Mouse (Mus musculus) heart, postnatal 0 days (tissue): ENCODE measurements around the gene Carnmt1. TPM values are rescaled to one million over a fixed set of nuclear protein-coding genes. Genes with fewer than 3 reads are reported as not detected.

Experiments
- ATAC-seq: fragments of 200-750 bp; cut with Nextera tagmentation; 2 replicates; pipeline ENCODE4 v1.8.0; 2017; ENCODE audit warnings: low read depth, moderate number of reproducible peaks, moderate library complexity; ENCODE audit not compliant: insufficient read depth
- DNase-seq: peaks from one replicate; pipeline ENCODE4 v3.0.0-alpha.2; 2016; ENCODE audit warnings: low spot score
- H3K27ac ChIP-seq: fragments of 300-500 bp; sonication (generic); 2 replicates; pipeline ENCODE4 v1.5.1; 2014; ENCODE audit warnings: low read depth, mild to moderate bottlenecking
- H3K27me3 ChIP-seq: fragments of 300-500 bp; sonication (generic); 2 replicates; pipeline ENCODE4 v1.6.1; 2014; ENCODE audit warnings: low read length, mixed read lengths; ENCODE audit not compliant: control insufficient read depth, insufficient read depth
- H3K36me3 ChIP-seq: fragments of 300-500 bp; sonication (generic); replicated peaks from 2 replicates; pipeline ENCODE4 v1.6.1; 2014; ENCODE audit warnings: low read length, mixed read lengths; ENCODE audit not compliant: control insufficient read depth, insufficient read depth
- H3K4me1 ChIP-seq: fragments of 300-500 bp; sonication (generic); 2 replicates; pipeline ENCODE4 v1.6.1; 2014; ENCODE audit warnings: antibody characterized with exemption; ENCODE audit not compliant: control insufficient read depth, insufficient read depth
- H3K4me2 ChIP-seq: fragments of 300-500 bp; sonication (generic); 2 replicates; pipeline ENCODE4 v1.6.1; 2014; ENCODE audit warnings: low read depth, mild to moderate bottlenecking, low read length, moderate library complexity
- H3K4me3 ChIP-seq: fragments of 300-500 bp; sonication (generic); 2 replicates; pipeline ENCODE4 v1.5.1; 2014; ENCODE audit warnings: low read depth, low read length
- H3K9ac ChIP-seq: fragments of 300-500 bp; sonication (generic); replicated peaks from 2 replicates; pipeline ENCODE4 v1.6.1; 2014; ENCODE audit warnings: low read depth, low read length, mixed read lengths
- H3K9me3 ChIP-seq: fragments of 300-500 bp; sonication (generic); replicated peaks from 2 replicates; pipeline ENCODE4 v1.6.1; 2016; ENCODE audit warnings: low read length; ENCODE audit not compliant: control insufficient read depth
- CTCF ChIP-seq: IDR thresholded peaks from 2 replicates; pipeline ENCODE4 v1.5.1; 2016; ENCODE audit warnings: antibody characterized with exemption, control low read depth, low read depth
- EP300 ChIP-seq: IDR thresholded peaks from 2 replicates; pipeline ENCODE4 v1.6.1; 2016; ENCODE audit warnings: antibody characterized with exemption, low read depth
- WGBS: fragments of 180-500 bp; shearing (Covaris S2); extraction: QIAGEN DNeasy Blood & Tissue Kit; methylation state at CpG from one replicate; pipeline ENCODE4 v1.1.7; 2014; 5-methylcytosine and 5-hydroxymethylcytosine counted together
- polyA plus RNA-seq: library from polyadenylated mRNA; unstranded; fragments of >200 nt; fragmentation: Nextera tagmentation; extraction: Ambion mirVana; gene quantifications from 2 replicates; pipeline ENCODE4 v1.2.1, GENCODE M21; 2015
- total RNA-seq: library from RNA; depleted of rRNA; stranded (reverse); fragments of >200 nt; gene quantifications from 2 replicates; pipeline ENCODE4 v1.2.3, GENCODE M21; 2014; ENCODE audit warnings: low replicate concordance

The Carnmt1 gene
- total and polyA plus RNA-seq, 2 experiments from 2014 or later = 24.6 to 28.6 TPM

DNA sequence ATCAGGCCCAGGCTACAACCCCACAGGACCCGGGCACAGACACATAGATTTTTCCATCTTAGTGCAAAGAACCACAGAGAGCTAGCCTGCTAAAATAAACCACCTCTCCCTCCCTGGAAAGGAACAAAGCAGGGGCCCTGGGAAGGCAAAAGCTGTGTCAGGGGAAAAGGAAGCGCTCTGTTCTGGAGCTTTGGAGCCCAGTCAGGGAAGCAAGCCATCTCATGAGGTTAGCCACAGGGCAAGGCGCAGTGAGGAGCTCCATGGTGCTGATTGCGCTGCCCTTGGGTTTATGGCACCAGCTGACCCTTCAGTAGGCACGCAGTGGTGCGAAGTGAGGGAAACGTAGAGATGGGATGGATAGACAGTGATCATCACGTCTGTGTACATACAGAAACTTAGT, 16.2 kb upstream of the Carnmt1 start:
- Histone ChIP-seq H3K9ac (no peak overlapping the region), H3K4me3 (no peak overlapping the region), H3K36me3 (no peaks in the 10 kb centered on the region), H3K9me3 (no peaks in the 10 kb centered on the region), H3K4me2 (no peak overlapping the region), H3K4me1 (peaks cover 12% of the 10 kb centered on the region), H3K27ac (no peak overlapping the region), H3K27me3 (no peaks in the 10 kb centered on the region)
- ATAC-seq (no peak), DNase-seq (no peak)
- TF ChIP-seq CTCF (no peak), EP300 (no peak)
- WGBS = 74% methylated on average over 8 of the region's 8 CpGs

DNA sequence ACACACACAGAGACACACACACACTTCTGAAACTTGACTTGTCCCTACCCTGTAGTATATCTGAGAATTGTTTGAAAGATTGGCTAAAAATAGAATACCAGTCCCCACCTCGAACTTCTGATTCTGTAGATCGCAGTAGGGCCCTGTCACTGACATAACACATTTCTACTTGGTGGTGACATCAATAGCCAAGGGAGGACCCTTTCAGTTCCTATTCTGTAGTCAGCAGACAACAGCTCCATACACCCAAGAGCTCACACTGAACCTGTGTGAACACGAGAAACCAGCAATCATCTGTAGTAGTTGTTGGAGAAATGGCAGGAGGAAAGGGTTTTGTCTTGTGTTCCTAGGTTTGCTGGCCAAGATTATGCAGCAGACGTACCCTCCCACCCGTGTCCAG, 15.6 kb upstream of the Carnmt1 start:
- H3K9ac ChIP-seq = no peak overlapping the region
- no peak for TF ChIP-seq CTCF
- TF ChIP-seq EP300 = no peak
- no peaks in the 10 kb centered on the region for H3K36me3 ChIP-seq
- H3K4me1 ChIP-seq = peaks cover 12% of the 10 kb centered on the region
- WGBS = 34% methylated on average over 5 of the region's 5 CpGs
- no peak overlapping the region for H3K4me2 ChIP-seq
- DNase-seq (no peak), ATAC-seq (0 out of 2 replicates have a peak, but pooled peaks have one; percentile 23)
- H3K27me3 ChIP-seq = no peaks in the 10 kb centered on the region
- no peaks in the 10 kb centered on the region for H3K9me3 ChIP-seq
- no peak overlapping the region for H3K27ac ChIP-seq
- H3K4me3 ChIP-seq = no peak overlapping the region

DNA sequence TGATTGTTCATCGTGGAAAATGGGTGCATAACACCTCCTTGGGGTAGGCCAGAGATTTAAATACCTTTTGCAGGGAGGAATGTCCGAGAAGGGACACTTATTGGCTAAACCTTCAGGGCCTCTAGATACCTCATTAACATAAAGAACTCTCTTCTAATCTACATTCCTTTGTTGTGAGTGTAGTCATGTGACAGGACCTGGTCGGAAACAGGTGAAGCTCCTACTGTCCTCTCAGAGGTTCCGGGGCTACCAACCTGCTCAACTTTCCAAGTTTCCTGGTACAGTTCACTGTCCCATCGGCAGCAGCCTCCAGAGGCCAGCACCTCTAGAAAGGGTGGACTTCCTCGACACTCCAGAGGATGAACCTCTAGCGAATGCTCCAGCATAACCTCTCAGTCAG, 14.6 kb upstream of the Carnmt1 start:
- no peak overlapping the region for H3K4me3 ChIP-seq
- H3K9me3 ChIP-seq = no peaks in the 10 kb centered on the region
- H3K27ac ChIP-seq = no peak overlapping the region
- H3K4me2 ChIP-seq = no peak overlapping the region
- no peak for ATAC-seq
- no peak for DNase-seq
- TF ChIP-seq EP300 (no peak), CTCF (no peak)
- no peak overlapping the region for H3K9ac ChIP-seq
- 74% methylated on average over 7 of the region's 7 CpGs for WGBS
- H3K36me3 ChIP-seq = no peaks in the 10 kb centered on the region
- no peaks in the 10 kb centered on the region for H3K27me3 ChIP-seq
- H3K4me1 ChIP-seq = peaks cover 12% of the 10 kb centered on the region

DNA sequence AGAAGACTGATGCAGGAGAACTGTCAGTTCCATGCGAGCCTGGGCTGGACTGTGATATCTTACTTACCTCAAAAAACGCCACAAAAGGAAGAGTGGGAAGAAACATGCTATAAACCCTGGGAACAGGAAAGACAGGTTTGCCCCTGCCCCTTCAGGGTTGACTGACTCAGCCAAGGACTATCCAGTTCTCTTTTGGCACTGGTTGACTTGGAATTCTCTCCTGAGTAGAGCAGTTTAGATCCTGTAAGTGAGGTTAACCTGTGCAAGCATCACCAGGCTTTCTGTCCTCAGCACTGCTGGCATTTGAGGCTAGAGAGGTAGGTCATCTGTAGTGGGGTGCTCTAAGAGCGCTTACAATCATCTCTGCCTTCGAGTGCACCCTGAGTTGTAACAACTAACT, 12.1 kb upstream of the Carnmt1 start:
- no peaks in the 10 kb centered on the region for H3K36me3 ChIP-seq
- 66% methylated on average over 4 of the region's 4 CpGs for WGBS
- no peak overlapping the region for H3K4me3 ChIP-seq

DNA sequence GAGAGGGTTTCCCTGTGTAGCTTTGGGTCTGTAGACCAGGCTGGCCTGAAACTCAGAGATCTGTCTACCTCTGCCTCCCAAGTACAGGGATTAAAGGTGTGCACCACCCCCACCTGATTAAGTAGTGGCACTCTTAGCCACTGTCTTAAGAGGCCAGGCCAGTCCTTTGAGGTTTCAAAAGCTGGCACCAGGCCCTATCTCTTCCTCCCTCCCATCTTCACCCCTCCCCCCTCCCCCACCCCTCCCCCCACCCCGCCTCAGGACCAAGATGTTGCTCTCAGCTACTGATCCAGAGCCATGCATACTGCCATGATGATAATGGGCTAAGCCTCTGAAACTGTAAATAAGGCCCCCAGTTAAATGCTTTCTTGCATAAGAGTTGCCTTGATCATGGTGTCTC, 11.2 kb upstream of the Carnmt1 start:
- DNase-seq = no peak
- Histone ChIP-seq H3K4me3 (no peak overlapping the region), H3K9ac (no peak overlapping the region), H3K27me3 (no peaks in the 10 kb centered on the region), H3K9me3 (no peaks in the 10 kb centered on the region), H3K27ac (no peak overlapping the region), H3K4me1 (no peaks in the 10 kb centered on the region), H3K4me2 (no peak overlapping the region), H3K36me3 (no peaks in the 10 kb centered on the region)
- 40% methylated on average over 1 of the region's 1 CpGs for whole genome bisulfite sequencing
- TF ChIP-seq CTCF (no peak), EP300 (no peak)
- no peak for ATAC-seq

More for the DNA sequence above, 12.1 kb upstream of the Carnmt1 start:
- DNase-seq = no peak
- peaks cover 2% of the 10 kb centered on the region; the same call in 1 of the 2 replicates for H3K4me1 ChIP-seq
- H3K27ac ChIP-seq = no peak overlapping the region
- TF ChIP-seq EP300 (no peak), CTCF (no peak)
- no peak for ATAC-seq
- no peaks in the 10 kb centered on the region for H3K27me3 ChIP-seq
- no peak overlapping the region for H3K9ac ChIP-seq
- H3K4me2 ChIP-seq = no peak overlapping the region
- no peaks in the 10 kb centered on the region for H3K9me3 ChIP-seq

DNA sequence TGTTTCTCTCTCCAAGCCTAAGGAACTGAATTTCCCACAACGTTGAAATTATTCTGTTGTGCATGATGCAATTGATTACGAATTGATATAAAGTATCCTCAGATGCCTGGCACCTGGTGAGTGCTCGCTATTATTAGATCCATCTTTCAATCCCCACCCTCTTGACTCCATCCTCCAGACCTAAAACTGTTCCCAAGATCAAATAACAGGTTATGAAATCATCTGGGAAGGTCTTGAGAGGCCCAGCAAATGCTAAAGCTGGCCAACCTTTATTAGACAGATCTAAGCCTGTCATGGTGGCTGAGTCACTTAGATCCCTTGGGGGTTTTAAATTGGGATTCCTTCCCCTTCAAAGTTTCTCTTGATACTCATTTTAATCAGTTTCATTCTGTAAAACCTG, 10.1 kb upstream of the Carnmt1 start:
- Histone ChIP-seq H3K27me3 (no peaks in the 10 kb centered on the region), H3K4me1 (no peaks in the 10 kb centered on the region), H3K36me3 (no peaks in the 10 kb centered on the region), H3K9me3 (no peaks in the 10 kb centered on the region), H3K4me3 (no peak overlapping the region), H3K9ac (no peak overlapping the region), H3K27ac (no peak overlapping the region), H3K4me2 (no peak overlapping the region)
- TF ChIP-seq CTCF (no peak), EP300 (no peak)
- ATAC-seq (no peak), DNase-seq (no peak)
- WGBS = 75% methylated on average over 3 of the region's 3 CpGs
